Mouse (Mus musculus) limb, embryonic 14.5 days (tissue): Measurements from ENCODE around the gene Tecr. TPM values are rescaled to one million over a fixed set of nuclear protein-coding genes. Genes with fewer than 3 reads are reported as not detected.

Source experiments
- ATAC-seq: fragments of 200-750 bp; cut with Nextera tagmentation; 2 replicates; pipeline ENCODE4 v1.8.0; 2017; ENCODE audit warnings: low read depth, moderate number of reproducible peaks, moderate TSS enrichment; ENCODE audit not compliant: low FRiP score
- DNase-seq: peaks from one replicate; pipeline ENCODE4 v3.0.0-alpha.2; 2015; ENCODE audit warnings: low spot score
- H3K27ac ChIP-seq: fragments of 300-500 bp; sonication (generic); replicated peaks from 2 replicates; pipeline ENCODE4 v1.5.1; 2014; ENCODE audit warnings: low read depth, mild to moderate bottlenecking, low read length, moderate library complexity, mixed read lengths
- H3K27me3 ChIP-seq: fragments of 300-500 bp; sonication (generic); 2 replicates; pipeline ENCODE4 v1.6.1; 2014; ENCODE audit warnings: low read length, mixed read lengths; ENCODE audit not compliant: control insufficient read depth, insufficient read depth
- H3K36me3 ChIP-seq: fragments of 300-500 bp; sonication (generic); 2 replicates; pipeline ENCODE4 v1.6.1; 2014; ENCODE audit warnings: mild to moderate bottlenecking, low read length, moderate library complexity, mixed read lengths; ENCODE audit not compliant: control insufficient read depth, insufficient read depth
- H3K4me1 ChIP-seq: fragments of 300-500 bp; sonication (generic); 2 replicates; pipeline ENCODE4 v1.6.1; 2014; ENCODE audit warnings: antibody characterized with exemption, low read length, mixed read lengths; ENCODE audit not compliant: control insufficient read depth, insufficient read depth
- H3K4me2 ChIP-seq: fragments of 300-500 bp; sonication (generic); replicated peaks from 2 replicates; pipeline ENCODE4 v1.6.1; 2014; ENCODE audit warnings: low read depth, mild to moderate bottlenecking, low read length, moderate library complexity; ENCODE audit not compliant: severe bottlenecking
- H3K4me3 ChIP-seq: fragments of 300-500 bp; sonication (generic); replicated peaks from 2 replicates; pipeline ENCODE4 v1.5.1; 2014; ENCODE audit warnings: low read length
- H3K9ac ChIP-seq: fragments of 300-500 bp; sonication (generic); 2 replicates; pipeline ENCODE4 v1.6.1; 2014; ENCODE audit warnings: mild to moderate bottlenecking, low read depth, low read length, moderate library complexity; ENCODE audit not compliant: severe bottlenecking
- H3K9me3 ChIP-seq: fragments of 300-500 bp; sonication (generic); 2 replicates; pipeline ENCODE4 v1.6.1; 2016; ENCODE audit warnings: low read length; ENCODE audit not compliant: control insufficient read depth
- POLR2A ChIP-seq: fragments of 200-500 bp; IDR thresholded peaks from 2 replicates; pipeline ENCODE4 v1.8.0; 2012; ENCODE audit warnings: inconsistent platforms, mild to moderate bottlenecking, moderate library complexity, borderline replicate concordance; ENCODE audit not compliant: insufficient read depth, insufficient read length; ENCODE audit errors: extremely low read depth
- WGBS: fragments of 180-500 bp; shearing (Covaris S2); extraction: QIAGEN DNeasy Blood & Tissue Kit; methylation state at CpG from one replicate; pipeline ENCODE4 v1.1.7; 2014; 5-methylcytosine and 5-hydroxymethylcytosine counted together
- polyA plus RNA-seq, 2 experiments: library from polyadenylated mRNA; depleted of rRNA in 1 of 2; stranded (reverse) in 1 of 2; unstranded in 1 of 2; fragments of >200 nt; fragmentation: Nextera tagmentation in 1 of 2; extraction: Ambion mirVana in 1 of 2; gene quantifications; 2 replicates each; pipeline versions ENCODE4 v1.2.1 to v1.2.3; 2012 to 2014

Gene Tecr
- polyA plus RNA-seq, 2 experiments = 589 to 595 TPM

DNA sequence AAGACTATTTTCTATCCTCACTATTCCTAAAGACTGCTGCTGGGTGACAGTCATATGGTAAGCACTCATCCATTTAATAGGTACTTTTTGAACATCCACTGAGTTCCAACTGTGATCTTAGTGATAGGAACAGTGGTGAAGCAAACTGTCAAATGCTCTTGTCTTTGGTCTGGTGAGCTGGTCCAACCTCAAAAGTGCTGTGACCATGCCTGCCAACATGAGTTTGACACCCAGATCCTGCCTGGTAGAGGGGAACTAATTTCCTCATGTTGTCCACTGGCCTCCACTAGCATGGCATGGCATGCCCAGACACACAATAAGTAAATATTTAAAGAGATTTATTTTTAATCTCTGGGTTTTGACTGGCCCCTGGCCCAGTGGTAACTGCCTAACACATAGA is 8.9 kb upstream of the Tecr start:
- Histone ChIP-seq H3K9ac (no peak overlapping the region), H3K27ac (no peak overlapping the region), H3K9me3 (no peaks in the 10 kb centered on the region), H3K4me2 (no peak overlapping the region), H3K27me3 (no peaks in the 10 kb centered on the region), H3K4me3 (no peak overlapping the region), H3K4me1 (no peaks in the 10 kb centered on the region), H3K36me3 (peaks cover 18% of the 10 kb centered on the region)
- ATAC-seq (no peak), DNase-seq (no peak)
- no peak for TF ChIP-seq POLR2A

DNA sequence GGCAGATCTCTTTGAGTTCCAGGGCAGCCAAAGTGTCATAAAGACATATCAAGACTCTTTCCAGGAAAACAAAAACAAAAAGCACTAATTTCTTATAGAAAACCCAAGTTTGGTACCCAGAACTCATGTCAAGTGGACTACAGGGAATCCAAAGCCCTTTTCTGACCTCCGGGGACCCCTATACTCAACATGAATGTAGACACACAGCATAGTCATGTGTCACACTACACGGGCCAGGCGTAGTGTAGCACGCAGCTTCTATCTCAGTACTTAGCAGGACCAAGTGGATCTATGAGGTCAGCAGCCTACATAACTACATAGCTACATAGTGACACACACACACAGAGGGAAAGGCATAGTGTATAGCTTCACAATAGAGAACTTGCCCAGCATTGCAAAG is 5.9 kb upstream of the Tecr start:
- H3K4me2 ChIP-seq = no peak overlapping the region
- no peaks in the 10 kb centered on the region for H3K9me3 ChIP-seq
- H3K27ac ChIP-seq = no peak overlapping the region
- H3K9ac ChIP-seq = no peak overlapping the region
- no peak for TF ChIP-seq POLR2A
- H3K36me3 ChIP-seq = peaks cover 39% of the 10 kb centered on the region
- ATAC-seq (no peak), DNase-seq (no peak)
- peaks cover 5% of the 10 kb centered on the region for H3K4me1 ChIP-seq
- no peak overlapping the region for H3K4me3 ChIP-seq
- no peaks in the 10 kb centered on the region for H3K27me3 ChIP-seq
- 96% methylated on average over 4 of the region's 4 CpGs for WGBS

DNA sequence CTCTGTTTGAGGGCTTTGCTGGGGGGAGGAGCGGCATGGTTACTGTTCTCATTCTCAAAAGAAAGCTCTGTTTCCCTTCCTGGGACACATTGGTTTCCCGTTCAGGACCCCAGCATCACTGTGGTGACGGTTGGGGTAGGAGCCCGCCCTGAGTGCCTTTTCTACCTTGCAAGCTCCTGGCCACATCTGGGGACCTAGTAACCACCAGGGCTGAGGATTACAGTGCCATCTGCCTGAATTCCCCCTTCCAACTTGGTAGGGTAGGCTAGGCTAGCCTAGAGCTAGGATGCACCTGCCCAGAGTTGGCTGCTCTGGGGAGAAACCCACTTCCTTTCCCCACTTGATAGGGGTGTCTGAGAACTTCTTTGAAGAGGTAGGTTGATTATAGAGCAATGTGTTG is 4.2 kb upstream of the Tecr start:
- H3K27ac ChIP-seq = no peak overlapping the region
- H3K36me3 ChIP-seq = peaks cover 39% of the 10 kb centered on the region
- no peaks in the 10 kb centered on the region for H3K27me3 ChIP-seq
- no peaks in the 10 kb centered on the region for H3K9me3 ChIP-seq
- 96% methylated on average over 4 of the region's 4 CpGs for WGBS
- peaks cover 10% of the 10 kb centered on the region for H3K4me1 ChIP-seq
- no peak overlapping the region for H3K9ac ChIP-seq
- DNase-seq (no peak), ATAC-seq (no peak)
- H3K4me2 ChIP-seq = no peak overlapping the region
- no peak for TF ChIP-seq POLR2A
- no peak overlapping the region for H3K4me3 ChIP-seq

DNA sequence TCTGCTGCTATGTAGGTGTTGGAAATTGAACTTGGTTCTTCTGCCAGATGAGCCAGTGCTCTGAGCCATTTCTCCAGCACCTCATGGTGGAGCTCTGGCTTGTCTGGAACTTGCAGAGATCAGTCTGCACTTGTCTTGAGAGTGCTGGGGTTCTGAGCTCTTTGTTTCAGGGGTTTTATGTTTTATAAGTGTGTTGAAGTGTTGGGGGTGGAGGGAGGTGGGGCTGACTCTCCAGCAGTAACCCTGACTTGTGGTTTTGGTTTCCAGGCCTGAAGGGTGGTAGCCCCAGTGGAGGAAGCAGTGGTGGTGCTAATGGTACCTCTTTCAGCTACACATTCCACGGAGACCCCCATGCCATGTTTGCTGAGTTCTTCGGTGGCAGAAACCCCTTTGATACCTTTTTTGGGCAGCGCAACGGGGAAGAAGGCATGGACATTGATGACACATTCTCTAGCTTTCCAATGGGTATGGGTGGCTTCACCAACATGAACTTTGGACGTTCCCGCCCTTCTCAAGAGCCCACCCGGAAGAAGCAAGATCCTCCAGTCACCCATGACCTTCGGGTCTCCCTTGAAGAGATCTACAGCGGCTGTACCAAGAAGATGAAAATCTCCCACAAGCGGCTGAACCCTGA is 1.9 kb upstream of the Tecr start:
- ATAC-seq (no peak), DNase-seq (no peak)
- Histone ChIP-seq H3K4me1 (peaks cover 12% of the 10 kb centered on the region), H3K9me3 (no peaks in the 10 kb centered on the region), H3K9ac (0 out of 2 replicates have a peak overlapping the region, but pooled peaks have one; percentile 26), H3K4me3 (peak overlapping the region; percentile 85), H3K27ac (no peak overlapping the region), H3K4me2 (peak overlapping the region; percentile 77), H3K36me3 (peaks cover 39% of the 10 kb centered on the region), H3K27me3 (no peaks in the 10 kb centered on the region)
- TF ChIP-seq POLR2A = no peak
- WGBS = 93% methylated on average over 10 of the region's 10 CpGs

DNA sequence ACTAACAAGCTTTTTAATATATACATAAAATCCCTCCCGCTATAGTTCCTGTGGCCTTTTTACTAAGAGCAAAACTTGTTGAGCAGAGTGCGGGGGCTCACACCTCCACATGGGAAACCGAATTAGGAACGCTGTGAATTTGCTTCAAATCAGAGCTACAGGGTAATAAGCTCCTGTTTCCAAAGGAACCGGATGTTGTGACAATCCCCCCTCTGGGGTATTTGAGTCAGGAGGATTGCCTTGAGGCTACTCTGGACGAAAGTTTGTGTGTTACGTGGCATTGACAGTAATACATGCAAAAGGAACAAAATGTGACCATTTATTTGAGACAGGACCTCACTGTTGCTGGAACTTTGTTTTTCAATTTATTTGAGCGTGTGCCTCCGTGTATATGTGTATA is 1.3 kb upstream of the Tecr start:
- no peak for ATAC-seq
- whole genome bisulfite sequencing = 23% methylated on average over 9 of the region's 9 CpGs
- Histone ChIP-seq H3K27ac (peak overlapping the region; percentile 98), H3K4me2 (peak overlapping the region; percentile 77), H3K9me3 (no peaks in the 10 kb centered on the region), H3K36me3 (peaks cover 39% of the 10 kb centered on the region), H3K9ac (peak overlapping the region; percentile 90), H3K4me3 (peak overlapping the region; percentile 85), H3K27me3 (no peaks in the 10 kb centered on the region), H3K4me1 (peaks cover 12% of the 10 kb centered on the region)
- no peak for TF ChIP-seq POLR2A
- DNase-seq = no peak
